Mouse (Mus musculus) ES-E14 (cell line): ENCODE data around the gene Dctpp1. TPM values are rescaled to one million over a fixed set of nuclear protein-coding genes. Genes with fewer than 3 reads are reported as not detected.

Experiments
- DNase-seq: peaks from one replicate; pipeline ENCODE4 v3.0.0-alpha.2; 2013; ENCODE audit warnings: low read depth, low spot score
- H3K27ac ChIP-seq: 2 replicates; pipeline ENCODE4 v1.5.1; 2012; ENCODE audit warnings: low read depth, mild to moderate bottlenecking, low read length, moderate library complexity, mixed read lengths; ENCODE audit not compliant: poor library complexity, insufficient read depth, severe bottlenecking
- H3K36me3 ChIP-seq: 2 replicates; pipeline ENCODE4 v1.6.1; 2012; ENCODE audit warnings: mild to moderate bottlenecking, low read length, moderate library complexity, mixed read lengths; ENCODE audit not compliant: control insufficient read depth, poor library complexity, insufficient read depth, severe bottlenecking
- H3K4me1 ChIP-seq, 2 experiments: fragments of 150-350 bp in 1 of 2; sonication (generic) in 1 of 2; 2 replicates each; pipeline ENCODE4 v1.6.1; 2012; ENCODE audit warnings: low read length in 2 of 2, mild to moderate bottlenecking in 1 of 2, mixed read lengths in 1 of 2; ENCODE audit not compliant: control insufficient read depth in 2 of 2, insufficient read depth in 2 of 2, poor library complexity in 1 of 2
- H3K4me3 ChIP-seq, 2 experiments: fragments of 150-350 bp in 1 of 2; sonication (generic) in 1 of 2; 2 replicates each; pipeline ENCODE4 v1.5.1; 2012; ENCODE audit warnings: low read length in 2 of 2, low read depth in 1 of 2, mild to moderate bottlenecking in 1 of 2, mixed read lengths in 1 of 2; ENCODE audit not compliant: insufficient read depth in 1 of 2, poor library complexity in 1 of 2, severe bottlenecking in 1 of 2
- H3K9ac ChIP-seq: 2 replicates; pipeline ENCODE4 v1.6.1; 2012; ENCODE audit warnings: low read depth, mild to moderate bottlenecking, low read length, mixed read lengths; ENCODE audit not compliant: poor library complexity, insufficient read depth, severe bottlenecking
- H3K9me3 ChIP-seq: fragments of 150-350 bp; sonication (generic); 2 replicates; pipeline ENCODE4 v1.6.1; 2012; ENCODE audit warnings: low read depth, mild to moderate bottlenecking, low read length; ENCODE audit not compliant: control insufficient read depth, insufficient read depth
- CHD2 ChIP-seq: IDR thresholded peaks from 2 replicates; pipeline ENCODE4 v1.6.1; 2014; ENCODE audit warnings: mild to moderate bottlenecking, low read depth, low read length, inconsistent platforms
- HCFC1 ChIP-seq: IDR thresholded peaks from 2 replicates; pipeline ENCODE4 v1.6.1; 2012; ENCODE audit warnings: low read length, inconsistent platforms, borderline replicate concordance; ENCODE audit not compliant: insufficient read depth
- MAFK ChIP-seq: IDR thresholded peaks from 2 replicates; pipeline ENCODE4 v1.6.1; 2014; ENCODE audit warnings: mild to moderate bottlenecking, low read depth, low read length, inconsistent platforms; ENCODE audit not compliant: insufficient read depth
- ZC3H11A ChIP-seq: IDR thresholded peaks from 2 replicates; pipeline ENCODE4 v1.6.1; 2012; ENCODE audit warnings: low read depth, mild to moderate bottlenecking, inconsistent platforms, low read length, borderline replicate concordance
- ZNF384 ChIP-seq: IDR thresholded peaks from 2 replicates; pipeline ENCODE4 v1.6.1; 2012; ENCODE audit warnings: low read depth, low read length, inconsistent platforms
- in situ Hi-C, 2 experiments: fragments of 600-800 bp; cut with MboI; formaldehyde crosslinking; loops; one replicate each; pipeline ENCODE4 v1.15.1; 2025; ENCODE audit warnings: low sequenced_read_pairs in 2 of 2, inconsistent platforms in 1 of 2; ENCODE audit not compliant: unreplicated experiment in 2 of 2
- total RNA-seq: library from RNA; depleted of rRNA; stranded (reverse); fragments of 300-350 nt; gene quantifications from 2 replicates; pipeline ENCODE4 v1.2.3, GENCODE M21; 2012

The Dctpp1 gene
- total RNA-seq, 1 experiment = 391 TPM

GRCm38 (mm10) chr7:127289306-127289705 is 28.8 kb upstream of the Dctpp1 start:
- TF ChIP-seq HCFC1 (no peak), MAFK (no peak)
- Histone ChIP-seq H3K27ac (no peak overlapping the region), H3K9ac (no peak overlapping the region), H3K4me1 (no peaks in the 10 kb centered on the region), H3K4me3 (no peak overlapping the region), H3K9me3 (no peaks in the 10 kb centered on the region), H3K36me3 (no peaks in the 10 kb centered on the region)
- no peak for DNase-seq
- in situ Hi-C loops = no loop called here

GRCm38 (mm10) chr7:127287940-127288339 is 27.4 kb upstream of the Dctpp1 start:
- Histone ChIP-seq H3K9ac (no peak overlapping the region), H3K36me3 (no peaks in the 10 kb centered on the region), H3K9me3 (no peaks in the 10 kb centered on the region), H3K4me1 (no peaks in the 10 kb centered on the region; a peak in 1 of 4 replicates), H3K4me3 (no peak overlapping the region), H3K27ac (no peak overlapping the region)
- TF ChIP-seq MAFK (no peak), CHD2 (no peak), ZC3H11A (no peak), ZNF384 (no peak), HCFC1 (no peak)
- in situ Hi-C loops = no loop called here
- DNase-seq = no peak

GRCm38 (mm10) chr7:127285154-127285553 is 24.6 kb upstream of the Dctpp1 start:
- Histone ChIP-seq H3K36me3 (no peaks in the 10 kb centered on the region), H3K27ac (no peak overlapping the region), H3K9me3 (no peaks in the 10 kb centered on the region), H3K4me3 (no peak overlapping the region), H3K4me1 (no peaks in the 10 kb centered on the region; a peak in 1 of 4 replicates), H3K9ac (no peak overlapping the region)
- TF ChIP-seq HCFC1 (no peak), ZC3H11A (no peak), MAFK (no peak), CHD2 (no peak), ZNF384 (no peak)
- DNase-seq = no peak
- in situ Hi-C loops = no loop called here

GRCm38 (mm10) chr7:127282190-127282589 is 21.7 kb upstream of the Dctpp1 start:
- in situ Hi-C loops = no loop called here

GRCm38 (mm10) chr7:127281114-127281513 is 20.6 kb upstream of the Dctpp1 start:
- Histone ChIP-seq H3K36me3 (no peaks in the 10 kb centered on the region), H3K4me3 (no peak overlapping the region), H3K27ac (no peak overlapping the region), H3K9me3 (no peaks in the 10 kb centered on the region), H3K4me1 (peaks cover 0 to 14% of the 10 kb centered on the region in 2 experiments), H3K9ac (no peak overlapping the region)
- in situ Hi-C loops = no loop called here
- no peak for DNase-seq
- TF ChIP-seq MAFK = no peak

More at GRCm38 (mm10) chr7:127282190-127282589, 21.7 kb upstream of the Dctpp1 start:
- no peak for DNase-seq
- Histone ChIP-seq H3K36me3 (no peaks in the 10 kb centered on the region), H3K9me3 (no peaks in the 10 kb centered on the region), H3K9ac (no peak overlapping the region), H3K27ac (no peak overlapping the region), H3K4me1 (peaks cover 0 to 14% of the 10 kb centered on the region in 2 experiments), H3K4me3 (no peak overlapping the region)
- TF ChIP-seq ZNF384 (no peak), MAFK (no peak), HCFC1 (no peak), ZC3H11A (no peak), CHD2 (no peak)
